Mouse (Mus musculus) ES-CJ7 (cell line): ENCODE results near the gene Tex12.
A peak's percentile ranks its signal among the peaks of the same experiment; 100 is the strongest.

ENCODE experiments used
- DNase-seq: peaks from one replicate; pipeline ENCODE4 v3.0.0; 2011; ENCODE audit warnings: low read depth, low spot score

Gene Tex12

GRCm38 (mm10) chr9:50518781-50519180, 42.3 kb downstream of the Tex12 start:
- DNase-seq, result peak; percentile 83

- no peak for DNase-seq
These were observed 45.7 kb downstream of the Tex12 start for GRCm38 (mm10) chr9:50515462-50515861.

- no peak for DNase-seq
These were observed 53.6 kb downstream of the Tex12 start for GRCm38 (mm10) chr9:50507570-50507969.
